Mouse (Mus musculus): ENCODE measurements around the gene Gm3264. TPM values are rescaled to one million over a fixed set of nuclear protein-coding genes. Genes with fewer than 3 reads are reported as not detected.
A peak's percentile ranks its signal among the peaks of the same experiment; 100 is the strongest.
"Not testable (repeated sequence)": the region's sequence is repeated elsewhere in the genome, so short reads cannot be mapped to it uniquely, and the experiment has no call there.

The Gm3264 gene
- 2.7 and 3.4 TPM in 2 replicates for polyA plus RNA-seq (2015; fragmentation: Nextera tagmentation; extraction: Ambion mirVana)

- WGBS: 4% methylated on average over 27 of the region's 59 CpGs
- Histone ChIP-seq H3K4me2 (peak within 1 kb of the TSS; percentile 52), H3K9ac (peak within 1 kb of the TSS; percentile 73), H3K4me3 (peak within 1 kb of the TSS; percentile 46), H3K27ac (peak within 1 kb of the TSS; percentile 30; the same call in 1 of the 2 replicates)
- not testable (repeated sequence) for H3K4me1 ChIP-seq (replicated peaks); H3K9me3 ChIP-seq; ATAC-seq (ENCODE audit: low FRiP score); H3K27me3 ChIP-seq; H3K36me3 ChIP-seq
These were observed at the start of gene Gm3264 for GRCm38 (mm10) chr14:4855299-4855980. Gm3264 (plus strand) TSS chr14:4855576.

GRCm38 (mm10) chr14:4806421-4806820, 49.0 kb upstream of the Gm3264 start:
- not testable (repeated sequence) for H3K4me3 ChIP-seq; H3K4me1 ChIP-seq (replicated peaks); H3K9ac ChIP-seq; H3K4me2 ChIP-seq; ATAC-seq (ENCODE audit: low FRiP score); H3K9me3 ChIP-seq; H3K27ac ChIP-seq; H3K36me3 ChIP-seq; H3K27me3 ChIP-seq
- WGBS: 91% methylated on average over 6 of the region's 6 CpGs

GRCm38 (mm10) chr14:4821950-4822349, 33.4 kb upstream of the Gm3264 start:
- not testable (repeated sequence) for H3K9ac ChIP-seq; H3K4me1 ChIP-seq (replicated peaks); ATAC-seq (ENCODE audit: low FRiP score); H3K4me2 ChIP-seq; H3K4me3 ChIP-seq; H3K27me3 ChIP-seq; H3K9me3 ChIP-seq; H3K36me3 ChIP-seq; H3K27ac ChIP-seq
- WGBS: 91% methylated on average over 3 of the region's 7 CpGs

GRCm38 (mm10) chr14:4837806-4838205, 17.6 kb upstream of the Gm3264 start, which contains the start of gene Gm3269:
Gm3269 (plus strand) TSS chr14:4838106.
- not testable (repeated sequence) for H3K9me3 ChIP-seq; H3K4me2 ChIP-seq; H3K9ac ChIP-seq; H3K27ac ChIP-seq; H3K36me3 ChIP-seq; H3K4me1 ChIP-seq (replicated peaks); ATAC-seq (ENCODE audit: low FRiP score); H3K4me3 ChIP-seq; H3K27me3 ChIP-seq
- no CpG with 5 or more reads among the region's 4 CpGs for WGBS

- 64% methylated on average over 1 of the region's 3 CpGs for WGBS
- H3K4me3 ChIP-seq; H3K9ac ChIP-seq; ATAC-seq (ENCODE audit: low FRiP score); H3K9me3 ChIP-seq; H3K36me3 ChIP-seq; H3K27ac ChIP-seq; H3K4me1 ChIP-seq (replicated peaks); H3K4me2 ChIP-seq; H3K27me3 ChIP-seq: not testable (repeated sequence)
These were observed 36.7 kb downstream of the Gm3264 start, which contains the start of gene Gm3278 for GRCm38 (mm10) chr14:4892116-4892515. Gm3278 (plus strand) TSS chr14:4892416.

Other genes with a start within 250 kb of the Gm3264 start
- 0.27 TPM in 1 of 2 replicates, not detected in the other for gene Gm8159, start 223.2 kb upstream of the Gm3264 start, polyA plus RNA-seq (2015; fragmentation: Nextera tagmentation; extraction: Ambion mirVana)
- 0.44 and 0.65 TPM in 2 replicates for gene Gm3239, start 191.4 kb upstream of the Gm3264 start, polyA plus RNA-seq (2015; fragmentation: Nextera tagmentation; extraction: Ambion mirVana)
- not detected in 2 replicates for gene Gm7876, start 146.3 kb upstream of the Gm3264 start, polyA plus RNA-seq (2015; fragmentation: Nextera tagmentation; extraction: Ambion mirVana)
- 2.1 and 2.6 TPM in 2 replicates for gene Gm3252, start 128.8 kb upstream of the Gm3264 start, polyA plus RNA-seq (2015; fragmentation: Nextera tagmentation; extraction: Ambion mirVana)
- not detected in 2 replicates for gene Gm9602, start 79.2 kb upstream of the Gm3264 start, polyA plus RNA-seq (2015; fragmentation: Nextera tagmentation; extraction: Ambion mirVana)
- gene Gm3269, start 17.5 kb upstream of the Gm3264 start, polyA plus RNA-seq (2015; fragmentation: Nextera tagmentation; extraction: Ambion mirVana): not detected in 2 replicates
- not detected in 2 replicates for gene Gm3278, start 36.8 kb downstream of the Gm3264 start, polyA plus RNA-seq (2015; fragmentation: Nextera tagmentation; extraction: Ambion mirVana)
- gene Gm8297, start 128.4 kb downstream of the Gm3264 start, polyA plus RNA-seq (2015; fragmentation: Nextera tagmentation; extraction: Ambion mirVana): not detected in 2 replicates
- not detected in 2 replicates for gene Gm3298, start 160.3 kb downstream of the Gm3264 start, polyA plus RNA-seq (2015; fragmentation: Nextera tagmentation; extraction: Ambion mirVana)
- 0.10 TPM in 1 of 2 replicates, not detected in the other for gene 4930555G01Rik, start 195.1 kb downstream of the Gm3264 start, polyA plus RNA-seq (2015; fragmentation: Nextera tagmentation; extraction: Ambion mirVana)
- gene Gm8281, start 215.5 kb downstream of the Gm3264 start, polyA plus RNA-seq (2015; fragmentation: Nextera tagmentation; extraction: Ambion mirVana): 8.3 and 8.5 TPM in 2 replicates

Data from hindbrain, embryonic 13.5 days (tissue).